Mouse (Mus musculus) liver, adult 2 months (tissue): Measurements from ENCODE around the gene Gbp10. TPM values are rescaled to one million over a fixed set of nuclear protein-coding genes. Genes with fewer than 3 reads are reported as not detected.
"Not testable (repeated sequence)": the region's sequence is repeated elsewhere in the genome, so short reads cannot be mapped to it uniquely, and the experiment has no call there.

Experiments used
- DNase-seq: peaks from one replicate; pipeline ENCODE4 v3.0.0-alpha.2; 2011; ENCODE audit warnings: low read depth, low spot score; ENCODE audit errors: extremely low read depth
- H3K27ac ChIP-seq: fragments of 200-500 bp; replicated peaks from 2 replicates; pipeline ENCODE4 v1.5.1; 2012; ENCODE audit warnings: low read depth, mild to moderate bottlenecking, control low read depth, inconsistent platforms, low read length; ENCODE audit not compliant: insufficient read depth
- H3K27me3 ChIP-seq: fragments of 200-500 bp; 2 replicates; pipeline ENCODE4 v1.6.1; 2012; ENCODE audit warnings: mild to moderate bottlenecking, moderate library complexity, low read length, inconsistent platforms; ENCODE audit not compliant: control insufficient read depth, insufficient read depth
- H3K36me3 ChIP-seq: fragments of 200-500 bp; 2 replicates; pipeline ENCODE4 v1.6.1; 2012; ENCODE audit warnings: low read length, inconsistent platforms; ENCODE audit not compliant: control insufficient read depth, insufficient read depth
- H3K4me1 ChIP-seq: fragments of 200-500 bp; 2 replicates; pipeline ENCODE4 v1.6.1; 2011; ENCODE audit warnings: low read length; ENCODE audit not compliant: control insufficient read depth, insufficient read depth
- H3K4me3 ChIP-seq: fragments of 200-500 bp; 2 replicates; pipeline ENCODE4 v1.5.1; 2011; ENCODE audit warnings: low read depth, mild to moderate bottlenecking, control low read depth, low read length, moderate library complexity; ENCODE audit not compliant: insufficient read depth
- H3K79me2 ChIP-seq: fragments of 200-500 bp; 2 replicates; pipeline ENCODE4 v1.6.1; 2012; ENCODE audit warnings: inconsistent platforms, mild to moderate bottlenecking, low read length, moderate library complexity; ENCODE audit not compliant: control insufficient read depth, insufficient read depth
- H3K9ac ChIP-seq: fragments of 200-500 bp; 2 replicates; pipeline ENCODE4 v1.6.1; 2012; ENCODE audit warnings: low read depth, mild to moderate bottlenecking, control low read depth, inconsistent platforms, low read length
- CTCF ChIP-seq: fragments of 200-500 bp; IDR thresholded peaks from 2 replicates; pipeline ENCODE4 v1.5.1; 2011; ENCODE audit warnings: low read depth, low read length, control low read depth
- POLR2A ChIP-seq: fragments of 200-500 bp; IDR thresholded peaks from 2 replicates; pipeline ENCODE4 v1.6.1; 2011; ENCODE audit warnings: low read length, control low read depth; ENCODE audit not compliant: insufficient read depth; ENCODE audit errors: extremely low read depth
- WGBS: fragments of 180-500 bp; shearing (Covaris S2); methylation state at CpG from one replicate; pipeline ENCODE4 v1.1.7; 2018; 5-methylcytosine and 5-hydroxymethylcytosine counted together
- polyA plus RNA-seq: library from polyadenylated mRNA; depleted of rRNA; stranded (reverse); fragments of >200 nt; gene quantifications from 2 replicates; pipeline ENCODE4 v1.2.3, GENCODE M21; 2012; rRNA removed
- total RNA-seq: library from RNA; depleted of rRNA; stranded (reverse); fragments of >200 nt; gene quantifications from 2 replicates; pipeline ENCODE4 v1.2.3, GENCODE M21; 2014; rRNA removed

Gene Gbp10
- total and polyA plus RNA-seq, 2 experiments = 12.6 to 30.6 TPM

GRCm38 (mm10) chr5:105199149-105199548, 40.2 kb downstream of the Gbp10 start:
- not testable (repeated sequence) for H3K9ac ChIP-seq, H3K4me3 ChIP-seq, H3K27me3 ChIP-seq, H3K4me1 ChIP-seq, H3K79me2 ChIP-seq, H3K36me3 ChIP-seq
- WGBS = 45% methylated on average over 1 of the region's 1 CpGs
- H3K27ac ChIP-seq = peak overlapping the region; percentile 51
- peak; percentile 75 for DNase-seq

- not testable (repeated sequence) for H3K4me1 ChIP-seq, H3K4me3 ChIP-seq, H3K27me3 ChIP-seq, H3K79me2 ChIP-seq, H3K9ac ChIP-seq, H3K36me3 ChIP-seq
- peak overlapping the region; percentile 54 for H3K27ac ChIP-seq
- DNase-seq = peak; percentile 88
These were observed 41.3 kb downstream of the Gbp10 start for GRCm38 (mm10) chr5:105197915-105198560.

GRCm38 (mm10) chr5:105196308-105196707, 43.0 kb downstream of the Gbp10 start:
- H3K27ac ChIP-seq, H3K4me1 ChIP-seq, H3K4me3 ChIP-seq, H3K27me3 ChIP-seq, H3K9ac ChIP-seq, DNase-seq, H3K36me3 ChIP-seq, H3K79me2 ChIP-seq: not testable (repeated sequence)
- 81% methylated on average over 5 of the region's 5 CpGs for WGBS

GRCm38 (mm10) chr5:105192536-105192935, 46.8 kb downstream of the Gbp10 start:
- 83% methylated on average over 2 of the region's 2 CpGs for WGBS
- H3K79me2 ChIP-seq, H3K9ac ChIP-seq, H3K4me1 ChIP-seq, H3K27me3 ChIP-seq, DNase-seq, H3K36me3 ChIP-seq, H3K4me3 ChIP-seq, H3K27ac ChIP-seq: not testable (repeated sequence)

GRCm38 (mm10) chr5:105181446-105181845, 57.9 kb downstream of the Gbp10 start:
- no peaks in the 10 kb centered on the region for H3K79me2 ChIP-seq
- H3K27me3 ChIP-seq = no peaks in the 10 kb centered on the region
- no peaks in the 10 kb centered on the region for H3K36me3 ChIP-seq
- no peak overlapping the region for H3K27ac ChIP-seq
- no peaks in the 10 kb centered on the region for H3K4me1 ChIP-seq
- no peak overlapping the region for H3K9ac ChIP-seq
- no peak overlapping the region for H3K4me3 ChIP-seq
- no peak for TF ChIP-seq POLR2A
- no peak for TF ChIP-seq CTCF
- no peak for DNase-seq

Other genes with a start within 250 kb of the Gbp10 start
- gene Gbp9, start 100.0 kb downstream of the Gbp10 start, total RNA-seq = 5.1 and 6.8 TPM in 2 replicates
- 0.71 and 1.7 TPM in 2 replicates for gene Gbp9, start 100.0 kb downstream of the Gbp10 start, polyA plus RNA-seq
- 3.7 and 4.8 TPM in 2 replicates for gene Gbp8, start 100.0 kb downstream of the Gbp10 start, total RNA-seq
- gene Gbp8, start 100.0 kb downstream of the Gbp10 start, polyA plus RNA-seq = 0.45 and 1.2 TPM in 2 replicates
- 4.8 and 5.3 TPM in 2 replicates for gene Gbp4, start 99.9 kb downstream of the Gbp10 start, total RNA-seq
- gene Gbp4, start 99.9 kb downstream of the Gbp10 start, polyA plus RNA-seq = 1.2 and 2.6 TPM in 2 replicates
- gene Gm43302, start 54.2 kb upstream of the Gbp10 start, total RNA-seq = 3.0 and 4.6 TPM in 2 replicates
- 3.4 and 5.3 TPM in 2 replicates for gene Gm43302, start 54.2 kb upstream of the Gbp10 start, polyA plus RNA-seq
- 12.4 and 12.8 TPM in 2 replicates for gene Gbp6, start 54.2 kb upstream of the Gbp10 start, total RNA-seq
- gene Gbp6, start 54.2 kb upstream of the Gbp10 start, polyA plus RNA-seq = 5.1 and 5.2 TPM in 2 replicates
- 0.60 and 0.65 TPM in 2 replicates for gene Lrrc8b, start 176.2 kb upstream of the Gbp10 start, total RNA-seq
- 0.36 and 0.42 TPM in 2 replicates for gene Lrrc8b, start 176.2 kb upstream of the Gbp10 start, polyA plus RNA-seq